In the genomic region with DNA sequence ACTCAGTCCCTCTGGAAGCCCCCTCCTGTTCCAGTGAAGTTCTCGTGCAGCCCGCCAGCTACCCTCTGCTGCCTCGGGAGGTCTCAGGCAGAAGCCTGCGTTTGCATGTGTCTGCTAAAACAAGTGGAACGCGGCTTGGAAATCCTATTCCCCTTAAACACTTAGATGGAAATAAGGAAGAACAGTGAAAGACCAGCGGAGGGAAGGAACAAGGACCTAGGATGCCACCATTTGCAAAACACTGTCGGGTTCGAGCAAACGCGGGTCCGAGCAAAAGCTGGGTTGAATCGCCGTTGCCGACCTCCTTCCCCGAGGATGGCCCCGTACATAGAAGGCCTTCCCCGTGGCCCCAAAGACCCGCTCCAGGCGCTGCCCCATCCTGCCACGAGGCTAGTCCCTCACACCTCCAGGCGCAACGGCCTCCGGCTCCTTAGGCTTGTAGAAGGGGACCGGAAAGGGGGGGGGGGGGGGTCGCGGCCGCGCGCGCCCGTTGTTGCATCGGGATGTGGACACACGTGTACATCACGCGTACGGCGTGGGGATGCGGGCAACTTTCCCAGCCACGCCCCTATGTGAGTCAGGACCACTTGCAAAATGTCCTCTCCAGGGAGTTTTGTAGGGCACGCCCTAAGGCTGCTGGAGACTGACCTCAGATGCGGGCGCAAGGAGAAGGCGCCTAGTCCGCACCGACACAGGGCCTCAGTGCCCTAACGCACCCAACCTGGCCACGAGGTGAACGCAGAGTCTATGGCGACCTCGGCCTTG, we compare ENCODE assay signal across 8 mouse cellular contexts. TPM values are rescaled to one million over a fixed set of nuclear protein-coding genes. Genes with fewer than 3 reads are reported as not detected.
DNase-seq lines count a peak whose midpoint lies in the region; ATAC-seq and TF ChIP-seq lines count a peak whose summit lies in the region.

No protein-coding gene starts in this region.

- no peak overlapping the region for H3K9ac ChIP-seq in limb, embryonic 13.5 days
- no peak overlapping the region for H3K9ac ChIP-seq in midbrain, embryonic 16.5 days (ENCODE audit: low read depth, low read length)

- no peak for DNase-seq in frontal cortex, adult 2 months (ENCODE audit: extremely low spot score in 1 of 2, low spot score in 1 of 2)
- DNase-seq in heart, adult 8-10 months (ENCODE audit: low spot score), result peak; percentile 15
- no peak for DNase-seq in natural killer cell, adult 2 months (ENCODE audit: low spot score in 2 of 2)
- no peak for DNase-seq in B cell, adult 2 months

- peaks cover 94% of the 10 kb centered on the region for H3K27me3 ChIP-seq in limb, embryonic 13.5 days
- H3K27me3 ChIP-seq in midbrain, embryonic 16.5 days (ENCODE audit: control insufficient read depth, insufficient read depth, low read depth, low read length), result peaks cover 51% of the 10 kb centered on the region

- H3K9me3 ChIP-seq in limb, embryonic 13.5 days, result no peaks in the 10 kb centered on the region
- no peaks in the 10 kb centered on the region; the same call in 1 of the 2 replicates for H3K9me3 ChIP-seq in midbrain, embryonic 16.5 days (replicated peaks; ENCODE audit: control insufficient read depth, low read length, poor library complexity, severe bottlenecking)

- no peak for TF ChIP-seq POLR2A in bone marrow macrophage, adult 2 months (IDR thresholded peaks at IDR 0.05; ENCODE audit: borderline replicate concordance, low read depth, low read length)

- H3K36me3 ChIP-seq in limb, embryonic 13.5 days, result no peaks in the 10 kb centered on the region
- H3K36me3 ChIP-seq in midbrain, embryonic 16.5 days (ENCODE audit: control insufficient read depth, insufficient read depth, low read length), result no peaks in the 10 kb centered on the region

- H3K4me2 ChIP-seq in limb, embryonic 13.5 days (replicated peaks), result peak overlapping the region; percentile 83
- peak overlapping the region; percentile 66 for H3K4me2 ChIP-seq in midbrain, embryonic 16.5 days (ENCODE audit: low read length)

- no peak overlapping the region for H3K27ac ChIP-seq in bone marrow macrophage, adult 2 months (ENCODE audit: insufficient read depth, low read depth, low read length)
- H3K27ac ChIP-seq in limb, embryonic 13.5 days, result no peak overlapping the region
- H3K27ac ChIP-seq in midbrain, embryonic 16.5 days (ENCODE audit: low read length), result no peak overlapping the region

- 0 out of 2 replicates have a peak, but pooled peaks cover 9% of the 10 kb centered on the region for H3K4me1 ChIP-seq in bone marrow macrophage, adult 2 months (ENCODE audit: control insufficient read depth, insufficient read depth, low read length)
- H3K4me1 ChIP-seq in limb, embryonic 13.5 days, result peaks cover 21% of the 10 kb centered on the region
- peaks cover 10% of the 10 kb centered on the region for H3K4me1 ChIP-seq in midbrain, embryonic 16.5 days (ENCODE audit: control insufficient read depth, insufficient read depth, low read length)

- WGBS in limb, embryonic 13.5 days, result under 1% methylated on average over 50 of the region's 51 CpGs
- WGBS in midbrain, embryonic 16.5 days, result under 1% methylated on average over 46 of the region's 51 CpGs

- peak overlapping the region; percentile 43 for H3K4me3 ChIP-seq in bone marrow macrophage, adult 2 months (ENCODE audit: insufficient read depth, low read length)
- H3K4me3 ChIP-seq in limb, embryonic 13.5 days, result peak overlapping the region; percentile 46
- peak overlapping the region; percentile 37 for H3K4me3 ChIP-seq in midbrain, embryonic 16.5 days (ENCODE audit: low read depth, low read length)

- ATAC-seq in frontal cortex, adult (ENCODE audit: low TSS enrichment), result 0 out of 2 replicates have a peak, but pooled peaks have one; percentile 14
- peak; percentile 68; the same call in 1 of the 2 replicates for ATAC-seq in limb, embryonic 13.5 days (ENCODE audit: low FRiP score, low read depth)
- peak; percentile 65 for ATAC-seq in midbrain, embryonic 16.5 days

- TF ChIP-seq CTCF in bone marrow macrophage, adult 2 months (IDR thresholded peaks at IDR 0.05; ENCODE audit: low read depth, low read length), result no peak

RNA-seq across cellular contexts. Expression of a gene that starts 21.5 kb away (rescaled TPM):
- polyA plus RNA-seq in frontal cortex, adult 2 months (2012; rRNA removed), result 10.6 and 21.0 TPM in 2 replicates
- 0.75 and 1.0 TPM in 2 replicates for polyA plus RNA-seq in bone marrow macrophage, adult 2 months (2012; ENCODE audit: insufficient read depth, insufficient read length, missing spikeins)
- total RNA-seq in heart, adult 8-10 months (2022), result 1 to 10 TPM in 2 of 4 experiments, under 1 TPM in 2; 0.53 to 2.1 (median 1.2) TPM
- 8.7 and 9.1 TPM in 2 replicates for polyA plus RNA-seq in limb, embryonic 13.5 days (2015; fragmentation: Nextera tagmentation; extraction: Ambion mirVana)
- polyA plus RNA-seq in midbrain, embryonic 16.5 days (2015; fragmentation: Nextera tagmentation; extraction: Ambion mirVana), result 26.0 and 40.4 TPM in 2 replicates

Comparison
In these comparisons a context has a peak if more than half of its experiments do, and no peak if none do; other contexts are left out.
1. ATAC-seq: peak in every context shown above with its lines; median percentile 68 in limb, embryonic 13.5 days; 65 in midbrain, embryonic 16.5 days; 14 in frontal cortex, adult.